In genomic region chr9:70875059-70875458, GRCm38 (mm10) we compare ENCODE assay signal across 15 mouse cellular contexts.
"Had no signal": no experiment of that assay in that cellular context is flagged by ENCODE, and none has a peak within 500 bp of the region (broad histone marks: within the 10 kb centered on the region; RNA-seq: fewer than 3 reads in every experiment).

No protein-coding gene starts in this region.

- DNase-seq: kidney, postnatal 10 days; liver, postnatal 0 days; lung, postnatal 14 days; retina, postnatal 1 day; thymus, postnatal 36 days had no signal

- H3K4me3 ChIP-seq: left cerebral cortex, adult 2 months; limb, embryonic 10.5 days; lung, embryonic 15.5 days; megakaryocyte, embryonic 14.5 days; midbrain, embryonic 15.5 days; neural tube, embryonic 12.5 days; stomach, embryonic 15.5 days had no signal

- H3K36me3 ChIP-seq: limb, embryonic 10.5 days; lung, embryonic 15.5 days; midbrain, embryonic 15.5 days; neural tube, embryonic 12.5 days; stomach, embryonic 15.5 days had no signal

- ATAC-seq: liver, postnatal 0 days; midbrain, embryonic 15.5 days had no signal

- H3K4me2 ChIP-seq: liver, embryonic 11.5 days; lung, embryonic 15.5 days; midbrain, embryonic 11.5 days; midbrain, embryonic 15.5 days; neural tube, embryonic 12.5 days; stomach, embryonic 15.5 days had no signal

- H3K9ac ChIP-seq: liver, postnatal 0 days; lung, embryonic 15.5 days; midbrain, embryonic 15.5 days; neural tube, embryonic 12.5 days; stomach, embryonic 15.5 days had no signal

- H3K27me3 ChIP-seq: lung, embryonic 15.5 days; megakaryocyte, embryonic 14.5 days; midbrain, embryonic 15.5 days; neural tube, embryonic 12.5 days; stomach, embryonic 15.5 days had no signal

- H3K4me1 ChIP-seq: midbrain, embryonic 15.5 days; neural tube, embryonic 12.5 days; stomach, embryonic 15.5 days had no signal

- H3K9me3 ChIP-seq: limb, embryonic 10.5 days; lung, embryonic 15.5 days; megakaryocyte, embryonic 14.5 days; midbrain, embryonic 15.5 days; neural tube, embryonic 12.5 days; stomach, embryonic 15.5 days had no signal

- H3K27ac ChIP-seq: left cerebral cortex, adult 2 months; limb, embryonic 10.5 days; lung, embryonic 15.5 days; macrophage; midbrain, embryonic 15.5 days; neural tube, embryonic 12.5 days; stomach, embryonic 15.5 days had no signal
